Mouse (Mus musculus) erythroblast, embryonic 14.5 days (primary cell): Measurements from ENCODE around the gene Col23a1. TPM values are rescaled to one million over a fixed set of nuclear protein-coding genes. Genes with fewer than 3 reads are reported as not detected.

ENCODE experiments used
- H3K27me3 ChIP-seq: 2 replicates; pipeline ENCODE4 v1.6.1; 2012; ENCODE audit warnings: inconsistent platforms; ENCODE audit not compliant: control insufficient read depth
- H3K36me3 ChIP-seq: 2 replicates; pipeline ENCODE4 v1.6.1; 2012; ENCODE audit warnings: mild to moderate bottlenecking, inconsistent platforms; ENCODE audit not compliant: control insufficient read depth
- H3K4me1 ChIP-seq: 2 replicates; pipeline ENCODE4 v1.6.1; 2012; ENCODE audit warnings: inconsistent platforms; ENCODE audit not compliant: control insufficient read depth
- H3K4me3 ChIP-seq: replicated peaks from 2 replicates; pipeline ENCODE3; 2012; ENCODE audit warnings: moderate library complexity, mild to moderate bottlenecking, inconsistent platforms
- H3K9me3 ChIP-seq: 2 replicates; pipeline ENCODE4 v1.6.1; 2012; ENCODE audit warnings: low read length, inconsistent platforms, mixed read lengths; ENCODE audit not compliant: control insufficient read depth
- GATA1 ChIP-seq: IDR thresholded peaks from 2 replicates; pipeline ENCODE4 v1.6.1; 2012; ENCODE audit warnings: low read length, inconsistent platforms, mixed read lengths
- TAL1 ChIP-seq: IDR thresholded peaks from 3 replicates; pipeline ENCODE4 v1.6.1; 2012; ENCODE audit warnings: low read length, inconsistent platforms, mixed read lengths
- polyA plus RNA-seq: library from polyadenylated mRNA; stranded (reverse); fragments of >175 nt; gene quantifications from 2 replicates; pipeline ENCODE4 v1.2.3, GENCODE M21; 2012

The Col23a1 gene
- polyA plus RNA-seq, 1 experiment = not detected

DNA sequence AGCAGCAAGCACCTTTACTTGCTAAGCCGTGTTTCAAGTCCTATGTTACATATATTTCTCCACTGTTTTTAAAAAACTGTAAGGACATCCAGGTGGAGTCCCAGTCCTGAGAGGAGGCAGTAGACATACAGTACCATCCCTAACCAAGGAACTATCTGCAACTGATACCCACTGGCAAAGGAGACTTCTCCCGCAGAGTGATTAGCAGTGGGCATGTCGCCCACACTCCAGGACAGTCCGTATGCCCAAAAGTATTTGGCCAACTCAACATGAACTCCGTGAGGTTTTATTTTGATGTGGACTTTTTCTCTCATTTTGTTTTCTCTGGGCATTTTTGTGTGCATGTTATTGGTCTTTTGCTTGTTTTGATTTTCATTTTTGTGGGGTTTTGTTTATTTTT lies 161.6 kb downstream of the Col23a1 start:
- H3K27me3 ChIP-seq = no peaks in the 10 kb centered on the region
- H3K36me3 ChIP-seq = no peaks in the 10 kb centered on the region
- H3K4me3 ChIP-seq = no peak overlapping the region
- peaks cover 11% of the 10 kb centered on the region for H3K4me1 ChIP-seq
- TF ChIP-seq GATA1 (no peak), TAL1 (no peak)
- H3K9me3 ChIP-seq = no peaks in the 10 kb centered on the region

DNA sequence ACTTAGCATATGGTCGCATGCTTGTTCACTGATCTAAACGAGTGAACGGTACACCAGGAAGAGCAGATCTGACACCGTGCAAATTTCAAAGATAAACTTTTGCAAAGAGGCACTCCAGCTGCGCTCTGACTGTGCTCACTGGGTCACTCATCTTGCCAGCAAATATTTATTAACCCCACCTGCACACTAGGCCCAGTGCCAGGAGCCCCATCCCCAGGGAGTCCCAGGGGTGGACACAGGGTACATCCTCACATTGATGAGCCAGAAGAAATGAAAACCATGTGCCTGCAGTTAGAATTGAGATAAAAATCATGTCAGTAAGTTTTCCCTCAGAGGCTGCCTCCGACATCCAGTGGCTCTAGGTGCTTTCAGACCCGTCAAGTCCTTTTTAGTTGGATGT lies 162.2 kb downstream of the Col23a1 start:
- H3K36me3 ChIP-seq = no peaks in the 10 kb centered on the region
- no peaks in the 10 kb centered on the region for H3K27me3 ChIP-seq
- no peaks in the 10 kb centered on the region for H3K9me3 ChIP-seq
- H3K4me3 ChIP-seq = no peak overlapping the region
- no peak for TF ChIP-seq GATA1
- no peak for TF ChIP-seq TAL1
- H3K4me1 ChIP-seq = peaks cover 5% of the 10 kb centered on the region

DNA sequence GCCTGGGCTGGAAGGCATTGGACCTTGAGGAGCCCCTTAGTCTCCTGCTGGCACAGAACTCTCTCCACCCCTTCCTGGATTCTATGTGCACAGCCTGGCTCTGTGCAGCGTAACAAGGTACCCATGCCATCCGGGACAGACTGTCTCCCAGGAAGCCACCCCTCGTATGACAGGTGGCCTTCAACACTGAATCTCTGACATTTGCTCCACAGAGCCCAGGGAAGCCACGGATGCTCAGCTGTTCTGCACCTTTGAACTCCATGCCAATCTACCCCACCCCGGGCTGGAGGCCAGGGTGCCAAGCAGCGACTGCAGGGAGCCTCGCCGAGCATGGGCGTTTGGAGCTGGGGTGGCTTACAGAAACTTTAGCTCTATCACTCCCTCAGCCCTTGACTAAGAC lies 164.0 kb downstream of the Col23a1 start:
- Histone ChIP-seq H3K4me1 (no peaks in the 10 kb centered on the region), H3K9me3 (no peaks in the 10 kb centered on the region), H3K27me3 (no peaks in the 10 kb centered on the region), H3K4me3 (no peak overlapping the region), H3K36me3 (no peaks in the 10 kb centered on the region)
- TF ChIP-seq GATA1 = no peak
- no peak for TF ChIP-seq TAL1

DNA sequence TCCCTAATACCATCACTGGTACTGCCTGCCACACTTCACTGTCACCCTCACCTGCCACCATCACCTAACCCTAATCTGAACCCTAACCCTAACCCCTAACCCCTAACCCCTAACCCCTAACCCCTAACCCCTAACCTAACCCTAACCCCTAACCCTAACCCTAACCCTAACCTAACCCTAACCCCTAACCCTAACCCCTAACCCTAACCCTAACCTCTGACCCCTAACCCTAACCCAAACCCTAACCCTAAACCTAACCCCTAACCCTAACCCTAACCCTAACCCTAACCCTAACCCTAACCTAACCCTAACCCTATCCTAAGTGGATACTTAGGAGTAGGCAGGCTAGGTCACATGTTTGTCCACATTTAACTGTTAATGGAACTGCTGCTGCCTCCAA lies 165.8 kb downstream of the Col23a1 start:
- H3K27me3 ChIP-seq = no peaks in the 10 kb centered on the region
- TF ChIP-seq GATA1 (no peak), TAL1 (no peak)
- H3K36me3 ChIP-seq = no peaks in the 10 kb centered on the region
- no peaks in the 10 kb centered on the region for H3K9me3 ChIP-seq
- no peak overlapping the region for H3K4me3 ChIP-seq
- no peaks in the 10 kb centered on the region for H3K4me1 ChIP-seq

DNA sequence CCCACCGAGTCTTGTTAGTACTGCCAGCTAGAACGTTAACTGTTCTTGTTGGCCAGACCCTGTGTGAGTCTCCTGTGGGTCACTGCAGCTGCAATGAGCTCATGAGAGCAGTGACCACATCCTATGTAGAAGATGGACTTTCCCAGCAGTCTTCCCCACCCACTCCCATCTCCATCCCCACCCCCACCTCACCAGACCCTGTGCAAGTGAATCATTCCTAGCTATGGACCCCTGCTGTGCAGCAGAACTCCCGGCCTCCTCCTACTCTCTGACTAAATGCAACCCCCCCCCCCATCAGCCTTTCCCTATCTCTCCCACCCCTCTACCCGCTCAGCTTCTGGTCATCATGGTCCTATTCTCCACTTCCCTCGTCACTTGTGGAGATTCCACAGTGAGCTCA lies 167.9 kb downstream of the Col23a1 start:
- H3K4me1 ChIP-seq = no peaks in the 10 kb centered on the region
- H3K27me3 ChIP-seq = no peaks in the 10 kb centered on the region
- no peaks in the 10 kb centered on the region for H3K9me3 ChIP-seq
- no peak overlapping the region for H3K4me3 ChIP-seq
- no peaks in the 10 kb centered on the region for H3K36me3 ChIP-seq
- TF ChIP-seq TAL1 (no peak), GATA1 (no peak)

DNA sequence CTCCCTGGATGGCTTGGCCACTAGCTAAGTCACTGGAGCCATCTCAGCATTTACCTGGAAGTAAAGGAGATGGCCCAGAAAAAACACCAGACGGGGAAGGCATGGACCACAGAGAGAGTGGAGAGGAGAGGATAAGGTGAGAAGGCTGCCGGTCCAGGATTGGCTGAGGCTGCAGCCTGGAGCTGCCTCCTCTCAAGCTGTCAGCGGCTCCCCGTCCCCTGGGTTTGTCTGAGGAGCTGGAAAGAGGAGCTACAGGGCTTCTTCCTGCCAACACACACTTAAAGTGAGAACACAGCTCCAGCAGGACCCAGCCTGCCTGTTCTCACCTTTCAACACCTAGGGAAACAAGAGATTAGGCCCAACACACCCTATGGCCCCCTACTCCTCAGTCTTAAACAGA lies 168.9 kb downstream of the Col23a1 start:
- Histone ChIP-seq H3K4me1 (no peaks in the 10 kb centered on the region), H3K27me3 (no peaks in the 10 kb centered on the region), H3K36me3 (no peaks in the 10 kb centered on the region), H3K9me3 (no peaks in the 10 kb centered on the region), H3K4me3 (no peak overlapping the region)
- TF ChIP-seq TAL1 (no peak), GATA1 (no peak)

DNA sequence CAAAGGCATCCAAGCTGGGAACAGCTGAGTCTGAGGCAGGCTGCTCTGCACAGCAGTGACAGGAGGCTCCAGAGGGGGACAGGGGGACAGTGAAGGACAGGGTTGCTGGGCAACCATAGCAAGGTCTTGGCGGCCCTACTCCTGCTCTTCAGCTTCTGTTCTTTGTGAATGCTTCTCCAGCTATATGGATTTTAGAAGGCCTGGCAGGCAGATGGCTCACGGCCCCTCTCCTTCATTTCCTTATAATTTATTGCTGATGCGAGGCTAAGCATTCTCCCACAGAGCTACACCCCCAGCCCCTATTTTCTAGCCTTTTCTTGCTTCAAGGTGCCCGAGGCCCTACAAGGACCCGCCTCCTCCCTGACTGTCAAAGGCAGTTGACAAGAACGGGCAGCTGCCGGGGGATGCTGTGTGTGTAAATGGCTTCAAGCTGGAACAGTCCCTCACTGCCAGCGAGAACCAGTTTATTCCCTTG lies 169.9 kb downstream of the Col23a1 start:
- Histone ChIP-seq H3K9me3 (no peaks in the 10 kb centered on the region), H3K36me3 (no peaks in the 10 kb centered on the region), H3K27me3 (no peaks in the 10 kb centered on the region), H3K4me1 (no peaks in the 10 kb centered on the region), H3K4me3 (no peak overlapping the region)
- TF ChIP-seq GATA1 (no peak), TAL1 (no peak)

DNA sequence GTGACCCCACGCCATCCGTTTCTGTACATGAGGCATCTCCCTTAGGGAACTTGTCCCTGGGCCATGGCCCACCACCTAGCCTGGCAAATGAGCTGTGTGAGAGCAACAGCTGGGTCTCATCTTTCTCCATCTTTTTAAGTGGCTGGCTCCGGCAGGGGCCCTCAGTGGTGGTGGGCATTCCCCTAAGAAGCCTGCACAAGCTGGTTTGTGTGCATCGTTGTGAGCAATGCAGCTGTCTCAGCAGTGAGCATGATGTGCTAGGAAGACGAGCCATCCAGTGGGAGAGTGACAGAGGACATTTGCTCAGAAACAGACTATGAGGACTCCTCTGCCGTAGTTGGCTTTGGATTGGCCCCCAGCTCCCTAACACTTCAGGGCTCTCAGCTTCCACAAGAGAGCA lies 179.0 kb downstream of the Col23a1 start:
- TF ChIP-seq GATA1 = no peak
- H3K4me1 ChIP-seq = no peaks in the 10 kb centered on the region
- no peaks in the 10 kb centered on the region; the same call in 1 of the 2 replicates for H3K27me3 ChIP-seq
- H3K9me3 ChIP-seq = no peaks in the 10 kb centered on the region
- no peak overlapping the region for H3K4me3 ChIP-seq
- H3K36me3 ChIP-seq = no peaks in the 10 kb centered on the region

DNA sequence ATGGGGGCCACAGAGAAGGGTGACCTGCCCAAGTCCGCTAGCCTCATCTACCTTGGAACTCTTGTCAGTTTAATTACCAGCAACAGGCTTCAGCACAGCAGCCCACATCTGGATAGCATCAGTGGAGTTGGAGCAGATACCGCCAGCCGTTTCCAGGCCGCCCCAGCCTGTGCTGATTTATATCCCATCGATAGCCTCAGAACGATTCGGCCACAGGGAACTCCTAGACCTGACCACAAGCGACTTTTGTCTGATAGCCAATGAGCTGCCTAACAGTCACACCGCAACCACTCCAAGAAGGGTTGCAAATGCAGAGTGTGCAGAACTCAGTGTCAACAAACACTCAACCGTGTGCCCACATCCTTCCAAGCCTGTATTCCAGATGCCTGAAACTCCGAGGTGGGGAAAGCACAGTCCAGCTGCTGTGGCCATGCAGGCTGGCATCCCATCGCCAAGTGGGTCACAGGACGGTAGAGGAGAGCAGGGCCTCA lies 179.7 kb downstream of the Col23a1 start:
- TF ChIP-seq GATA1 = no peak
- TF ChIP-seq TAL1 = no peak
- Histone ChIP-seq H3K36me3 (no peaks in the 10 kb centered on the region), H3K4me1 (no peaks in the 10 kb centered on the region)

More for the DNA sequence above, 179.7 kb downstream of the Col23a1 start:
- Histone ChIP-seq H3K9me3 (no peaks in the 10 kb centered on the region), H3K4me3 (no peak overlapping the region), H3K27me3 (no peaks in the 10 kb centered on the region; the same call in 1 of the 2 replicates)
